Mouse (Mus musculus) skeletal muscle tissue, postnatal 0 days (tissue): ENCODE measurements around the gene Zfp277. TPM values are rescaled to one million over a fixed set of nuclear protein-coding genes. Genes with fewer than 3 reads are reported as not detected.

Source experiments
- polyA plus RNA-seq: library from polyadenylated mRNA; unstranded; fragments of >200 nt; fragmentation: Nextera tagmentation; extraction: Ambion mirVana; gene quantifications from 2 replicates; pipeline ENCODE4 v1.2.1, GENCODE M21; 2015

Gene Zfp277
- 17.0 and 17.1 TPM in 2 replicates for polyA plus RNA-seq

GRCm38 (mm10) chr12:40445648-40446449 lies at the start of gene Zfp277, which contains the start of gene Dock4:
Gene Zfp277 (minus strand): TSS chr12:40445902.
Gene Dock4 (plus strand): TSS chr12:40445952.

Other genes with a start within 250 kb of the Zfp277 start
- gene Lsmem1, start 246.4 kb downstream of the Zfp277 start, polyA plus RNA-seq = 17.5 and 20.2 TPM in 2 replicates
- 78.2 and 128 TPM in 2 replicates for gene Ifrd1, start 197.4 kb downstream of the Zfp277 start, polyA plus RNA-seq
- gene Dock4, start 50 bp upstream of the Zfp277 start, polyA plus RNA-seq = 3.2 and 4.3 TPM in 2 replicates